Mouse (Mus musculus) adrenal gland (tissue): ENCODE data around the gene Maz.

Experiments used
- intact Hi-C: fragments of 180-260 bp; cut with DNase I; formaldehyde crosslinking; loops from one replicate; pipeline ENCODE4 v1.15.1; 2025

Maz gene

GRCm38 (mm10) chr7:127021563-127022527, 5.0 kb downstream of the Maz start:
- intact Hi-C loops: no loop called here

DNA sequence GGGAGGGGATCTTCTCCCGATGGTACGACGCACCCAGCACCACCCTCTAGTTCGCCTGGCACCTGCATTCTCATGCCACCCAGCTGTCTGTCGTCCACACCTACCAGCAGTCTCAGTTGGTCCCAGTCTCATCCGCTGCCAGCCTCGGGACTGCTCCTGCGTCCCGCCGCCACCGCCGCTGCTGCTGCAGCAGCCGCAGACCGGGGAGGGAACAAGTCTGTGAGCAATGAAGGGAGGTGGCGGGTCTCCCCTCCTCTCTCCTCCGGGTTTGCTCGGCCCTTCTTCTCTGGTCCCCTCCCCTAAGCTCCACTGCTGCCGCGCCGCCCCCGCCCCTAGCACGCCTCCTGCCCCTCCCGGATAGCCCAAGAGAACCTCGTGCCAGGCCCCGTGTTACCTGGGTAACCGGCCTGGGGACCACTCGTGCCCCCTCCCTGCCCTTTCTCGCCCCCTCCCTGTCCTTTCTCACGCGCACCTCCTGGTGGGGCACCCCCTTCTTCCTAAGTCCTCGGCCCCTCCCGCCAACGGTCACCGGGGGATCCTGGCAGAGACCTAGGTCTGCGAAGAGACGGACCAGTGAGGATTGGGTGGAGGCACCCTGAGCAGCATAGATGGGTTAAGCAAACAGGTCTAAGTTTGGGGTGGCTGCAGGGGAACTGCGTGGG, 5.8 kb downstream of the Maz start, which contains the start of the genes Gm42742 and Prrt2:
TSS of gene Gm42742 (minus strand) at position 197 of the 662 bp plus-strand sequence.
TSS of gene Prrt2 (minus strand) at position 311 of the 662 bp plus-strand sequence.
- intact Hi-C loops: no loop called here

- intact Hi-C loops: no loop called here
Measured at GRCm38 (mm10) chr7:127020491-127020890, 6.3 kb downstream of the Maz start.

GRCm38 (mm10) chr7:127020031-127020430, 6.8 kb downstream of the Maz start:
- intact Hi-C loops: no loop called here

DNA sequence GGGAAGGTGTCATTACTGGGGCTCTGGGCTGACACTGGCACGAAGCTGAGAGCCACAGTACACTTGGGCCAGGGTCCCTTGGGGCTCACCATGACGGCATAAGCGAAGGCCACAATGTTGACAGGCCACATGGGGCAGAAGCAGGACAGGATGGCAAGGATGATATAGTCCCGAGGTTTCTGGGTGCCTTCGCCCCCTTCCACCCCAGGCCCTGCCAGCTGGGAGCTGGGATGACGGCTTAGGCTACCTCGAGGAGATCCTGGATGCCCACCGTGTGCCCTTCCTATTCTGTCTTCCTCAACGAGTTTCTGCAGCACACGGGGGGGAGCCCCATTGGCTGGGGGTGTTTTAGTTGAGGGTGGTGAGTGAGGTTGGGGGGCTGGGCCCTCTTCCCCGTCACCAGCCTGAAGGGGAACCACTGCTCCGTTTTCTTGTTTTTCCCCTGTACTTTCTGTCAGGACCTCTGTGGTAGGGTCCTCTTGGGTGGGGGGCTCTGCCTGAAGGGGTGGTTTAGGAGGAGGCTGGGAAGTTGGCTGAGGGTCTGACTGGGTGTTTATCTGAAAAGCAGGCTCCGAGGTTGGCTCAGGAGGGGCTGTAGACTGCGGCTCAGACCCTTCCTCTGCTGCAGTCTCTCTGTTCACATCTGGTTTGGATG, 7.4 kb downstream of the Maz start:
- intact Hi-C loops: no loop called here

DNA sequence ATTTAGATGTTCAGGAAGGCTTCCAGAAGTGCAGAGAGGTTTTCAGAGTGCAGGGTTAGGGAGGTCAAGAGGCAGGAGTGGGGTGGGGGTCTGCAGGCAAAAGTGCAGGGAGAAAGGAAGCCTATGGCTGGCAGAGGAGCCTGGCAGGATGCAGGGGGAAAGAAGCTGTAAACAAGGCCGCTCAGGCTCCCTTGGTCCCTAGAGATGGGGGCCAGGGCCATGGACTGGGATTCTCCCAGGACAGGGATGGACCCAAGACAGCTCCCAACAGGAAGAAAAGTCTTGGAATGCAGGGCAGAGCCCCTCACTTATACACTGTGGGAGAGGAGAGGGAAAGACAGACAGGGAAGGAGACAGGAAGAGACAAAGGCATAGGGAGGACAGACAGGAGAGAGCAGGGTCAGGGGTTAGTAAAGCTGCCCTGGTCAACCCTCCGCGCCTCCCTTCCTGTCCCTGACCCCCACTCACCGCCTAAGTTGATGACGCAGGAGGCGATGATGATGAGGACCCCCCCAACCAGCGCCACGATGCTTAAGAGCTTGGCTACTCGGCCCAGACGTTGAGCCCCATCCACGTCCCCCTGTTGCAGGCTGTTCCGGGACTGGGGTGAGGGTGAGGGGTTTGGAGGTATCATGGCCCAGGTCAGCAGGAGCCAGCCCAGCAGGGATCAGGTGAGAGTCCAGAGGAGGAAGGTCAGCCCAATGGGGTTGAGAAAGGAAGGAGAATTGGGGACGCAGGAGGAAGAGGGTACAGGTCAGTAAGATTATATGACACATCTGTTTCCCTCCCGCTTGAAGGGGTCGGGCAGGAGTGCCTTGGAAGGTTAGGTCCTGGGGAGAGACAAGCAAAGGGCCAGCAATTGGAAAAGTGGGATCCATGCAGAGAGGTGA, 8.2 kb downstream of the Maz start:
- intact Hi-C loops: no loop called here

DNA sequence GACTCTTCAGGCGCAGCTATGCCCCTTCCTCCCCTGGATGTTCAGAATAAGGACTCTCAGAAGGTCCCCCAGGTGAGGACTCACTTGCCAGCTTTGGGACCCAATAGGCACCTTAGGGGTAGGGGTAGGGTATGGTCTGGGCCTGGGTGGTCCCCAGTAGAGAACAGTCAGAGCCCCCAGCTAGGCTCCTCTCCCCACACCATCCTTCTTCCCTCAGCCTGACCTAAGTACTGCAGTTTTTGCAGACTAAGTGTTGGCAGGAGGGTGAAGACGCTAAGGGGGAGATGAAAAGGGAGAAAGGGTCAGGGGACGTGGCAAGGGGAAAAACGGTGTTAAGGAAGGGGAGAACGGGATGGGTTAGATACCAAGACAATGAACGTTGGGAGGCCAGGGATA, 8.9 kb downstream of the Maz start:
- intact Hi-C loops: no loop called here

DNA sequence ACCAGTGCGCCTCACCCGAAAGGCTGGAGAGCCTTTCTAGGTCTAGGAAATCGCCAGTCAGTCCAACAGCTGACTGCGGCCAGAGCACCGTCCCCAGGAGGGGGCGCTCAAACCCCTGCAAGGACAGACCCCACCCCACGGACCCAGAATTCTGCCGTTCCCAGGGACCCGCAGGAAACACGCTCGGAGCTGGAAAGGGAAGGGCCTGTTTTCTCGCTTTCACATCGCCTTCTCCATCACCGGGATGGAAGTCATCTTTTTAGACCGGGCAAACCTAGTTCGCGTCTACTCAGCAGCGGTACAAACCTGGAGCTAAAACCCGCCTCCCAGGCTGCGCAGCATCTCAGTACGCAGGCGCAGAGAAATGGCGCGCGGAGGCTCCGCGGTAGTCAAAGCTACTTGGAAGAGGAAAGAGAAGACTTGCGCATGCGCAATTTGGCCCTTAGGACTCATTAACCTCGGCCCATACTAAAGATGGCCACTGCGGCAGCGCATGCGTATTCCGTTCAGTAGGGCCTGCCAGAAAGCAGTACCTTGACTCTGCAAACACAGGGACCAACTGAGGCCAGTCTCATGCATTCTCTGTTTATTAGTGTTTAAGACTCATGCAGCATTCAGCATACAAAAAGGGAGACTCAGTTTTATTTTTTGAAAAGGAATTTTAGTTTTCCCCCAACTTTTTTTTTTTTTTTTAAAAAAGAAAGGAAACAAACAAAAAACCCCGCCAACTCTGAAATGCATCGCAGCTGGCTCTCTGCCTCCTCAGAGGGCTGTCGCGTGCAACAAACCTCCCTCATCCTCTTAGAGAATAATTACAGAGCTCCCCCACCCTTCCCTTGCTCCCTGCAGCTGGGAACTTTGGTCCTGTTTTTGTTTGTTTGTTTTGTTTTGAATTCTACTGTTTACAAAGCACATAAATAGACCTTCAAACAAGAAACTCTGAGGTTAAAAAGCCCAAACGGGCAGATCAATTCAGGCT, 9.6 kb downstream of the Maz start, which contains the start of gene Pagr1a:
TSS of gene Pagr1a (minus strand) at position 382 of the 979 bp plus-strand sequence.
- intact Hi-C loops: no loop called here

DNA sequence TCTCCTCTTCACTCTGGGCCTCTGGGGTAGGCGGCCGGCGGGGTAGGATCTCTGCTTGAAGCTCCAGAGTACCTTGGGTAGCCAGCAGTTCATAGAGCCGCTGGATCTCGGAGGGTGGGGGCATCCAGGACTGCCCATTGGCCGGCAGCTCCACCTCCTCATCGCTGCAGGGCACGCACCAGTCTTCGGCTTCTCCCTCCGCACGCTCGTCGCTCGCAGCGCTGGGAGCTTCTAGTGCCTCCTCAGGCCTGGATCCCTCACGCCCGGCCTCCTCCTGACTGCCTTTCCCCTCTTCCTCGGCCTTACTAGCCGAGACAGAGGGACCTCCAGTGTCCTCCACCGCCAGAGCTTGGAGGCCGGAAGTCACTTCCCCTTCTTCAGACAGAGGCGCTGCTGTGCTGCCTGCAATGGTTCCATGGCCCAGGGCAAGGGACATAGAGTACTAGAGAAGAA, 10.3 kb downstream of the Maz start:
- intact Hi-C loops: no loop called here

DNA sequence TGATC, 10.6 kb downstream of the Maz start, which contains the start of gene Pagr1b:
TSS of gene Pagr1b (minus strand) at position 4 of the 5 bp plus-strand sequence.
- intact Hi-C loops: no loop called here

DNA sequence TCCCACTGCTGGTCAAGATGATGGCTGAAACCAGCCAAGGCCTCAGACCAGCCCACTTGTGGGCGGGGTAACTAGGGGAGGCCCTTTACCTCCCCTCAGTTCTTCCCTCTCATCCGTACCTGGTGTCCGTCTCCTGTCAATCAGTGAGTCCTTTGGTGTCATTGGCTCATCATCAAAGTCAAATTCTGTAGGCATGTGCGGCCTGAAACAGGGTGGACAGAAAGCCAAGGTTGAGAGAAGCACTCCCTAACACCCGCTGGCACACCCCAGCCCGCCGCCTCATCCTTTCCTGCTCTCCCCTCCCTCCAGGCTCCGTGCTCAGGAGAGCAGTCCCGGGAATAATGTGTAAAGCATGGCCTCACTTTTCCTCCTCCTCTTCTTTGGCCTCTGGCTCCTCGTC, 10.8 kb downstream of the Maz start:
- intact Hi-C loops: no loop called here

GRCm38 (mm10) chr7:127014993-127015392, 11.8 kb downstream of the Maz start:
- intact Hi-C loops: loop anchor here (5.0 kb wide), 1 partner anchor 38 kb away; the partner anchor contains the start of genes Cdipt and Cdiptos

DNA sequence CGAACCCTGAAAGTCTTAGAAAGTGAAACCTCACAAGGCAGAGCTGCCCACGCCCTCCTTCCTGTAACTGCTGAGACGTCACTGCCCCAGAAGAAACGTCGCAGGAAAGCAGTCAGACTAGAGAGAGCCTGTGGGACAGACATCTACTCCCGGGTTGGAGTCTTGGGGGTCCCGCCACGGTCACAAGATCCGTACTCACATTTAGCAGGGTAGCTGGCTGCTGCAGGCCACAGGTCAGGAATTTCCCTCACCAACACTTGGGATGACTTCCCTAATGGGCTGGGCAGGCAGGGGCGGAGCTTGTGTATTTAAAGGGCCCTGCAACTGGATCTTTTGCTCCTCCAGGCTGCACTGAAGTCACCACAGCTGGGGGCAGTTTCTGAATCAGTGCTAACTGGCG, 12.5 kb downstream of the Maz start, which contains the start of gene Mvp:
TSS of gene Mvp (minus strand) at position 302 of the 400 bp plus-strand sequence.
- intact Hi-C loops: loop anchor here (5.0 kb wide), 1 partner anchor 37 kb away; the partner anchor contains the start of genes Cdipt and Cdiptos

DNA sequence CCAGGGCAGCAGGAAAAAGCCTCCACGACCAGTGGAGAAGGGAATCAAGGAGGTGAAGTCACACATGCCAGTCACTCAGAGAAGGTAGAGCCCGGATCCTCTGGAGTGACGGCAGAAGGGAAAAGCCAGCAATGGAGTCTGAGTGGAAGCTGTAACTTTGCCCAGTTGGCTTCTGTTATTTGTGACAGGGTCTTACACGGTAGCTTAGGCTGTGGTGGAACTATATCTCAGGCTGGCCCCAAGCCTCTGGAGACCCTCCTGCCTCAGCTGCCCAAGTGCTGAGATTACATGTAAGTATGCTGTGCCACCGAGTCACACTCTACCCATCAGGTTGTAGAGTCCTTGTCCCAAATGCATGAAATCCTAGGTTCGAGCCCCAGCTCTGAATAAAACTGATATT, 13.5 kb downstream of the Maz start:
- intact Hi-C loops: loop anchor here (5.0 kb wide), 1 partner anchor 36 kb away; the partner anchor contains the start of genes Cdipt and Cdiptos

DNA sequence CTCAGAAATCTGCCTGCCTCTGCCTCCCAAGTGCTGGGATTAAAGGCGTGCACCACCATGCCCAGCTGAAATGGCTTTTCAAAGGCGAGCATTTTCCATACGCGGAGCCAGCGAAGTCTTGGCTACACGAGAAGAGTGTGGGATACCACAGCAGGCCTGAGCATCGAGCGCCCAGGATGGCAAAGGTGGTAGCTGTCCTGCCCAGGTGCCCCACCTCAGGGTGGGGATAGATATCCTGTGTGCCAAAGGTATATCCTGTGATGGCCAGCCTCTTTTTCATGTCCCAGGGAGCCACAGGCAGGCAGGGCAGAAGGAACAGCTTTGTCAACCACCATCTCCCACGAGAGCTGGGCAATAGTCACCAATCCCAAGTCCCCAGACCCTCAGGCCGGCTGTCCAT, 14.0 kb downstream of the Maz start:
- intact Hi-C loops: loop anchor here (5.0 kb wide), 1 partner anchor 36 kb away; the partner anchor contains the start of genes Cdipt and Cdiptos

DNA sequence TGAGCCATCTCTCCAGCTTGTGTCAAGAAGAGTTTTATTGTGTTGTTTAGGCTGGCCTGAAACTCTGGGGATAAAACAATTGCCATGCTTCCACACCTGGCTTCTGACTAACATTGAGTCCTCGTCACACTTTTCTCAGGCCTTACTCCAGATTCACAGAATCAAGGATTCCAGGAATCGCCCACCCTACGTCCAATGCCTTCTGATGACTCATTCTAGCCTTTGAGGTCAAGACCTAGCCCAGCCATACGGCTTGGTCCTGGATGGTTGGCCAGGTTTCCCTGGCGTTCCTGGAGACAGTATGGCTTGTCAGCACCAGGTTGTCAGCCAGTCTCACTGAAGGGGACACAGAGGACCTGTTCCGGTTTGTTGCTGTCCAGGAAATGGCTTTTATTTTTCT, 14.5 kb downstream of the Maz start:
- intact Hi-C loops: loop anchor here (5.0 kb wide), 1 partner anchor 35 kb away; the partner anchor contains the start of genes Cdipt and Cdiptos

GRCm38 (mm10) chr7:127011717-127012116, 15.1 kb downstream of the Maz start:
- intact Hi-C loops: loop anchor here (5.0 kb wide), 1 partner anchor 34 kb away; the partner anchor contains the start of genes Cdipt and Cdiptos

DNA sequence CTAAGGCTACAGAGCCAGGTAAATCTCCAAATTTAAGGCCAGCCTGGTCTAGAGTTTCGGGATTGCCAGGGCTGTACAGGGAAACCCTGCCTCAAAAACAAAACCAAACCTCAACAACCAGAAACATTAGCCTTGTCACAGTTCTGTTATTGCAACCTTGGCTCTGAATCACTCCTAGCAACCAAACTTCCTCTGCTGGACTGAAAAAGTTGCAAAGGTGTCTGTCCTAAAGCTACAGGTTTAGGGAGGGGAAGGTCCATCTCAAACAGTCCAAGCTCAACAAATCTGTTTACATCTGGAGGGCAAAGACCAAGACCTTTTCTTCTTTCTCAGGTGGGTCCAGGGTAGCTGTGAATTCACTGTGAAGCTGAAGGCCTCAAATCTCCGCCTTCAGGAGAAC, 15.8 kb downstream of the Maz start:
- intact Hi-C loops: loop anchor here (5.0 kb wide), 1 partner anchor 34 kb away; the partner anchor contains the start of genes Cdipt and Cdiptos
